In genomic region chr9:48833493-48833892, GRCm38 (mm10) we compare ENCODE assay signal across 13 mouse cellular contexts. TPM values are rescaled to one million over a fixed set of nuclear protein-coding genes. Genes with fewer than 3 reads are reported as not detected.
A peak's percentile ranks its signal among the peaks of the same experiment; 100 is the strongest.
DNase-seq lines count a peak whose midpoint lies in the region; ATAC-seq lines count a peak whose summit lies in the region.
"Had no signal": no experiment of that assay in that cellular context is flagged by ENCODE, and none has a peak within 500 bp of the region (broad histone marks: within the 10 kb centered on the region; RNA-seq: fewer than 3 reads in every experiment).

No protein-coding gene starts in this region.

- 94% methylated on average over 11 of the region's 11 CpGs for WGBS in forebrain, embryonic 14.5 days
- WGBS in forebrain, embryonic 13.5 days: 94% methylated on average over 11 of the region's 11 CpGs
- WGBS in hindbrain, embryonic 10.5 days: 91% methylated on average over 11 of the region's 11 CpGs
- WGBS in hindbrain, embryonic 13.5 days: 91% methylated on average over 11 of the region's 11 CpGs
- WGBS in midbrain, embryonic 15.5 days: 94% methylated on average over 11 of the region's 11 CpGs

- peaks cover 16% of the 10 kb centered on the region; the same call in 1 of the 2 replicates for H3K4me1 ChIP-seq in forebrain, embryonic 14.5 days (ENCODE audit: control insufficient read depth, insufficient read depth, low read length)
- H3K4me1 ChIP-seq in forebrain, embryonic 13.5 days: peaks cover 37% of the 10 kb centered on the region
- H3K4me1 ChIP-seq in hindbrain, embryonic 10.5 days (replicated peaks): peaks cover 72% of the 10 kb centered on the region
- H3K4me1 ChIP-seq in hindbrain, embryonic 13.5 days (replicated peaks): peaks cover 46% of the 10 kb centered on the region
- peaks cover 77% of the 10 kb centered on the region for H3K4me1 ChIP-seq in megakaryocyte, embryonic 14.5 days
- peaks cover 30% of the 10 kb centered on the region for H3K4me1 ChIP-seq in midbrain, embryonic 15.5 days

- H3K36me3 ChIP-seq in forebrain, embryonic 14.5 days (ENCODE audit: control insufficient read depth, insufficient read depth, low read length): no peaks in the 10 kb centered on the region
- H3K36me3 ChIP-seq in forebrain, embryonic 13.5 days (ENCODE audit: poor library complexity, severe bottlenecking): no peaks in the 10 kb centered on the region; the same call in 1 of the 2 replicates
- H3K36me3 ChIP-seq in hindbrain, embryonic 10.5 days: peaks cover 47% of the 10 kb centered on the region
- peaks cover 6% of the 10 kb centered on the region for H3K36me3 ChIP-seq in hindbrain, embryonic 13.5 days
- peaks cover 46% of the 10 kb centered on the region for H3K36me3 ChIP-seq in megakaryocyte, embryonic 14.5 days (replicated peaks; ENCODE audit: low read length)
- no peaks in the 10 kb centered on the region for H3K36me3 ChIP-seq in midbrain, embryonic 15.5 days (replicated peaks)
- H3K36me3 ChIP-seq: heart, embryonic 13.5 days had no signal

- H3K4me2 ChIP-seq in forebrain, embryonic 14.5 days (ENCODE audit: low read length): 0 out of 2 replicates have a peak overlapping the region, but pooled peaks have one; percentile 100
- H3K4me2 ChIP-seq in forebrain, embryonic 13.5 days: no peak overlapping the region
- no peak overlapping the region for H3K4me2 ChIP-seq in hindbrain, embryonic 13.5 days
- peak overlapping the region; percentile 97; the same call in 1 of the 2 replicates for H3K4me2 ChIP-seq in midbrain, embryonic 15.5 days

- H3K27me3 ChIP-seq in forebrain, embryonic 14.5 days (replicated peaks; ENCODE audit: control insufficient read depth, insufficient read depth, low read length): peaks cover 46% of the 10 kb centered on the region
- H3K27me3 ChIP-seq in forebrain, embryonic 13.5 days: peaks cover 65% of the 10 kb centered on the region
- H3K27me3 ChIP-seq in hindbrain, embryonic 10.5 days (ENCODE audit: insufficient read depth, poor library complexity, severe bottlenecking): peaks cover 51% of the 10 kb centered on the region
- H3K27me3 ChIP-seq in hindbrain, embryonic 13.5 days: peaks cover 46% of the 10 kb centered on the region
- H3K27me3 ChIP-seq in megakaryocyte, embryonic 14.5 days (replicated peaks): peaks cover 25% of the 10 kb centered on the region
- H3K27me3 ChIP-seq in midbrain, embryonic 15.5 days (replicated peaks): peaks cover 29% of the 10 kb centered on the region

- H3K9ac ChIP-seq in forebrain, embryonic 14.5 days (ENCODE audit: low read length): no peak overlapping the region
- H3K9ac ChIP-seq in forebrain, embryonic 13.5 days: no peak overlapping the region
- H3K9ac ChIP-seq in hindbrain, embryonic 13.5 days: no peak overlapping the region
- no peak overlapping the region for H3K9ac ChIP-seq in midbrain, embryonic 15.5 days
- H3K9ac ChIP-seq: heart, embryonic 13.5 days; lung, embryonic 14.5 days had no signal

- DNase-seq in forebrain, embryonic 14.5 days (ENCODE audit: low spot score): no peak
- DNase-seq in hindbrain, embryonic 10.5 days (ENCODE audit: low spot score): no peak
- DNase-seq: adrenal gland, postnatal 10 days; kidney, adult 2 months; left cerebral cortex, postnatal 4 days; lung, embryonic 14.5 days had no signal

- H3K27ac ChIP-seq in forebrain, embryonic 14.5 days (ENCODE audit: low read depth, low read length): no peak overlapping the region
- no peak overlapping the region for H3K27ac ChIP-seq in forebrain, embryonic 13.5 days
- no peak overlapping the region for H3K27ac ChIP-seq in hindbrain, embryonic 10.5 days
- no peak overlapping the region for H3K27ac ChIP-seq in hindbrain, embryonic 13.5 days
- H3K27ac ChIP-seq in midbrain, embryonic 15.5 days: no peak overlapping the region
- H3K27ac ChIP-seq: heart, embryonic 13.5 days had no signal

- no peak overlapping the region for H3K4me3 ChIP-seq in forebrain, embryonic 14.5 days (ENCODE audit: low read depth, low read length)
- no peak overlapping the region for H3K4me3 ChIP-seq in forebrain, embryonic 13.5 days
- H3K4me3 ChIP-seq in hindbrain, embryonic 10.5 days: peak overlapping the region; percentile 91
- no peak overlapping the region for H3K4me3 ChIP-seq in hindbrain, embryonic 13.5 days
- H3K4me3 ChIP-seq in megakaryocyte, embryonic 14.5 days (replicated peaks): peak overlapping the region; percentile 57
- no peak overlapping the region for H3K4me3 ChIP-seq in midbrain, embryonic 15.5 days

- H3K9me3 ChIP-seq in forebrain, embryonic 14.5 days (replicated peaks; ENCODE audit: control insufficient read depth, low read length): no peaks in the 10 kb centered on the region
- no peaks in the 10 kb centered on the region for H3K9me3 ChIP-seq in forebrain, embryonic 13.5 days (replicated peaks)
- H3K9me3 ChIP-seq in hindbrain, embryonic 10.5 days: no peaks in the 10 kb centered on the region
- no peaks in the 10 kb centered on the region for H3K9me3 ChIP-seq in hindbrain, embryonic 13.5 days
- H3K9me3 ChIP-seq in megakaryocyte, embryonic 14.5 days: no peaks in the 10 kb centered on the region
- H3K9me3 ChIP-seq in midbrain, embryonic 15.5 days: no peaks in the 10 kb centered on the region
- H3K9me3 ChIP-seq: heart, embryonic 13.5 days had no signal

- ATAC-seq in forebrain, embryonic 14.5 days: no peak
- ATAC-seq in forebrain, embryonic 13.5 days: no peak
- no peak for ATAC-seq in hindbrain, embryonic 13.5 days (ENCODE audit: low FRiP score)
- ATAC-seq in megakaryocyte, adult 5-6 weeks (ENCODE audit: poor library complexity, severe bottlenecking): no peak
- ATAC-seq in midbrain, embryonic 15.5 days (replicated peaks): no peak
- ATAC-seq in megakaryocyte progenitor cell, adult 5-6 weeks (replicated peaks; ENCODE audit: poor library complexity): no peak

RNA-seq across cellular contexts. Expression of gene Zbtb16, which starts 2.5 kb away (rescaled TPM):
- polyA plus RNA-seq in forebrain, embryonic 14.5 days (2014; fragmentation: Nextera tagmentation; extraction: Ambion mirVana): 2.3 and 3.7 TPM in 2 replicates
- 3.2 and 3.4 TPM in 2 replicates for polyA plus RNA-seq in forebrain, embryonic 13.5 days (2015; fragmentation: Nextera tagmentation; extraction: Ambion mirVana)
- polyA plus RNA-seq in hindbrain, embryonic 10.5 days (2016; fragmentation: Nextera tagmentation; extraction: Ambion mirVana): 22.6 and 35.6 TPM in 2 replicates
- polyA plus RNA-seq in hindbrain, embryonic 13.5 days (2015; fragmentation: Nextera tagmentation; extraction: Ambion mirVana): 6.3 TPM in 2 replicates
- polyA plus RNA-seq in megakaryocyte, embryonic 14.5 days (2012; ENCODE audit: insufficient read depth, low replicate concordance): 1.00 and 1.8 TPM in 2 replicates
- total RNA-seq in megakaryocyte, adult 5-6 weeks (2015): 1.9 and 3.0 TPM in 2 replicates
- 2.2 and 2.7 TPM in 2 replicates for total RNA-seq in megakaryocyte, adult 5-6 weeks (2017)
- 7.9 and 8.0 TPM in 2 replicates for polyA plus RNA-seq in midbrain, embryonic 15.5 days (2015; fragmentation: Nextera tagmentation; extraction: Ambion mirVana)
- total RNA-seq in megakaryocyte progenitor cell, adult 5-6 weeks (2015): 4.7 and 5.8 TPM in 2 replicates
- 4.7 and 5.2 TPM in 2 replicates for total RNA-seq in megakaryocyte progenitor cell, adult 5-6 weeks (2017)

Comparison
In these comparisons a context has a peak if more than half of its experiments do, and no peak if none do; other contexts are left out.
1. H3K4me2 ChIP-seq: peak in forebrain, embryonic 14.5 days (single experiment) and midbrain, embryonic 15.5 days (single experiment); none in forebrain, embryonic 13.5 days (single experiment) and hindbrain, embryonic 13.5 days (single experiment).
2. H3K4me3 ChIP-seq: peak in hindbrain, embryonic 10.5 days (single experiment) and megakaryocyte, embryonic 14.5 days (single experiment); none in forebrain, embryonic 14.5 days (single experiment), forebrain, embryonic 13.5 days (single experiment), hindbrain, embryonic 13.5 days (single experiment) and midbrain, embryonic 15.5 days (single experiment).